Comparison of ENCODE assay signal across 8 mouse cellular contexts in the genomic region with DNA sequence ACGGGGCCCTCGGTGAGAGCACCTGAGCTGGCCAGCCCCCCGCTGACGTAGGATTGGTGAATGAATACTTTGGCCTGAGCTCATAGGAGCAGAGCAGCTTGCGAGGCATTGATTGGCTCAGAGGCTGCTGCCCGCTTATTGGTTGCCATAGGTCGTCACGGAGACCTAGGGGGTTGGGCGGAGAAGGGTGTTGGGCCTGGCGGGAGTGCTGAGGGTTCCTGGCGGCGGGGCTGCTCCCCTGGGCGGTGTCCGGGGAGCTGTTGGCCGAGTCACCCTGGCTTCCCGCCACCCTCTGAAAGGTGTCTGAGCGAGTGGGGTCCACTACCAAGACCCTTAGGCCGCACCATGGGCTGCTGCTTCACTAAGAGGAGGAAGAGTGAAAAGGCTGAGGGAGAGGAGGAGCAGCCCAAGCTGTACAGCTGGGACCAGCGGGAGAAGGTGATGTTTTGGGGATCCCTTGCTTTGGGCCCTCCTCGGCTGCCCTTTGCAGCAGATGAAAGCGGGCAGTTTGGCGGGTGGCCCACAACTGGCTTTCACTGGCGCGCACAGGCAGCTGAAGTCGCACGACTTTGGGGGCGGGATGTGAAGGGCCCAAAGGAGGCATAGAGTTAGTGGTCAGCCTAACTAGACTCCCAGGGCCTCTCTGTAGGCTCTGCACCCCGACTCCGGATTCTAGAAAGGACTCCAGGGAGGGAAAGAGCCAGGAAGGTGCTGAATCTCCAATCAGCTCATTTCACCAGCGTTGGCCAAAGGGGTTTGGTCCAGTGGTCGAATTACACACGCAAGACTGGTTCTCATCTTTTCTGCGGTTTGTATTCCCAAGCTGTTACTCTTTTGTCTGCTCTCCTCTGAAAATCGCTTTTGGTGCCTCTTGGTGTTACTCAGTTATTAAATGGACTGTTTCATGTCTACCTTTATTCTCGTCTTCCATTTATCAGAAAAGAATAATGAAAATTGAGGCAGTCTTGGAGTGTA. TPM values are rescaled to one million over a fixed set of nuclear protein-coding genes. Genes with fewer than 3 reads are reported as not detected.
DNase-seq lines count a peak whose midpoint lies in the region; ATAC-seq lines count a peak whose summit lies in the region.

A gene (plus strand): TSS at position 91 of the 975 bp plus-strand sequence.

- no peaks in the 10 kb centered on the region for H3K9me3 ChIP-seq in heart, embryonic 12.5 days (replicated peaks)
- no peaks in the 10 kb centered on the region for H3K9me3 ChIP-seq in liver, embryonic 12.5 days (replicated peaks)
- H3K9me3 ChIP-seq in stomach, embryonic 15.5 days, result no peaks in the 10 kb centered on the region

- peak; percentile 100 for ATAC-seq in erythroid progenitor cell, adult 5-6 weeks (replicated peaks; ENCODE audit: low FRiP score, poor library complexity, severe bottlenecking)
- peak; percentile 100 for ATAC-seq in heart, embryonic 12.5 days (ENCODE audit: insufficient number of reproducible peaks, low FRiP score)
- ATAC-seq in liver, embryonic 12.5 days, result peak; percentile 100
- peak; percentile 100 for ATAC-seq in stomach, embryonic 15.5 days (ENCODE audit: insufficient read depth, low FRiP score, low read depth)

- H3K4me3 ChIP-seq in heart, embryonic 12.5 days, result peak within 1 kb of the TSS; percentile 78
- H3K4me3 ChIP-seq in liver, embryonic 12.5 days, result peak within 1 kb of the TSS; percentile 71
- H3K4me3 ChIP-seq in stomach, embryonic 15.5 days (replicated peaks), result peak within 1 kb of the TSS; percentile 61

- H3K36me3 ChIP-seq in heart, embryonic 12.5 days, result no peaks in the 10 kb centered on the region
- H3K36me3 ChIP-seq in liver, embryonic 12.5 days, result no peaks in the 10 kb centered on the region
- H3K36me3 ChIP-seq in stomach, embryonic 15.5 days, result no peaks in the 10 kb centered on the region

- no peaks in the 10 kb centered on the region for H3K4me1 ChIP-seq in heart, embryonic 12.5 days (replicated peaks)
- H3K4me1 ChIP-seq in liver, embryonic 12.5 days, result peaks cover 3% of the 10 kb centered on the region; the same call in 1 of the 2 replicates
- no peaks in the 10 kb centered on the region for H3K4me1 ChIP-seq in stomach, embryonic 15.5 days

- peak within 1 kb of the TSS; percentile 83 for H3K9ac ChIP-seq in heart, embryonic 12.5 days
- peak within 1 kb of the TSS; percentile 79 for H3K9ac ChIP-seq in liver, embryonic 12.5 days
- peak within 1 kb of the TSS; percentile 44 for H3K9ac ChIP-seq in stomach, embryonic 15.5 days

- WGBS in heart, embryonic 12.5 days, result 13% methylated on average over 35 of the region's 35 CpGs
- 8% methylated on average over 35 of the region's 35 CpGs for WGBS in liver, embryonic 12.5 days (ENCODE audit: insufficient replicate concordance)
- 15% methylated on average over 35 of the region's 35 CpGs for WGBS in stomach, embryonic 15.5 days

- H3K4me2 ChIP-seq in heart, embryonic 12.5 days, result peak within 1 kb of the TSS; percentile 68
- H3K4me2 ChIP-seq in liver, embryonic 12.5 days, result peak within 1 kb of the TSS; percentile 72
- H3K4me2 ChIP-seq in stomach, embryonic 15.5 days, result peak within 1 kb of the TSS; percentile 49

- DNase-seq in CD4-positive helper T cell, adult 2 months (ENCODE audit: low read depth, low spot score), result peak; percentile 89
- peak; percentile 60 for DNase-seq in brain, embryonic 18.5 days (ENCODE audit: low read depth, low spot score)
- DNase-seq in kidney, postnatal 10 days, result peak; percentile 86
- peak; percentile 71 to 79 for DNase-seq in natural killer cell, adult 2 months (ENCODE audit: low spot score in 2 of 2)

- no peaks in the 10 kb centered on the region for H3K27me3 ChIP-seq in heart, embryonic 12.5 days (replicated peaks)
- no peaks in the 10 kb centered on the region for H3K27me3 ChIP-seq in liver, embryonic 12.5 days (replicated peaks)
- H3K27me3 ChIP-seq in stomach, embryonic 15.5 days (replicated peaks), result no peaks in the 10 kb centered on the region

- H3K27ac ChIP-seq in heart, embryonic 12.5 days (ENCODE audit: poor library complexity, severe bottlenecking), result peak within 1 kb of the TSS; percentile 68
- peak within 1 kb of the TSS; percentile 78 for H3K27ac ChIP-seq in liver, embryonic 12.5 days
- peak within 1 kb of the TSS; percentile 61 for H3K27ac ChIP-seq in stomach, embryonic 15.5 days

RNA-seq across cellular contexts. Expression of the gene that starts here (rescaled TPM):
- 27.4 and 36.5 TPM in 2 replicates for total RNA-seq in erythroid progenitor cell, adult 5-6 weeks (2015; ENCODE audit: low replicate concordance)
- 31.6 and 36.2 TPM in 2 replicates for total RNA-seq in erythroid progenitor cell, adult 5-6 weeks (2017; ENCODE audit: low replicate concordance)
- polyA plus RNA-seq in heart, embryonic 12.5 days (2016; fragmentation: Nextera tagmentation; extraction: Ambion mirVana), result 16.0 and 16.9 TPM in 2 replicates
- polyA plus RNA-seq in liver, embryonic 12.5 days (2016; fragmentation: Nextera tagmentation; extraction: Ambion mirVana), result 13.2 TPM in 2 replicates
- polyA plus RNA-seq in stomach, embryonic 15.5 days (2015; fragmentation: Nextera tagmentation; extraction: Ambion mirVana), result 19.2 and 21.9 TPM in 2 replicates

Comparison
In these comparisons a context has a peak if more than half of its experiments do, and no peak if none do; other contexts are left out.
1. Peak in every context shown above with its lines: DNase-seq, ATAC-seq, H3K4me3 ChIP-seq and H3K27ac ChIP-seq.